Mouse (Mus musculus) telencephalon, adult 2 months (tissue): Measurements from ENCODE around the gene Stx6.
A peak's percentile ranks its signal among the peaks of the same experiment; 100 is the strongest.

Experiments
- DNase-seq: peaks from one replicate; pipeline ENCODE4 v3.0.0-alpha.2; 2011; ENCODE audit warnings: low read depth, low spot score

The Stx6 gene

GRCm38 (mm10) chr1:155205822-155206660, 47.5 kb downstream of the Stx6 start:
- DNase-seq = no peak

- DNase-seq = no peak
Measured at GRCm38 (mm10) chr1:155207859-155208258, 49.3 kb downstream of the Stx6 start.

GRCm38 (mm10) chr1:155210011-155210763, 51.7 kb downstream of the Stx6 start:
- DNase-seq = no peak

- no peak for DNase-seq
Measured at GRCm38 (mm10) chr1:155211017-155211416, 52.5 kb downstream of the Stx6 start.

- DNase-seq = no peak
Measured at GRCm38 (mm10) chr1:155212081-155212480, 53.6 kb downstream of the Stx6 start.

GRCm38 (mm10) chr1:155212493-155212892, 54.0 kb downstream of the Stx6 start:
- no peak for DNase-seq

GRCm38 (mm10) chr1:155212936-155213774, 54.6 kb downstream of the Stx6 start:
- DNase-seq = no peak

GRCm38 (mm10) chr1:155213912-155214311, 55.4 kb downstream of the Stx6 start:
- no peak for DNase-seq

- peak; percentile 94 for DNase-seq
Measured at GRCm38 (mm10) chr1:155215066-155215764, 56.7 kb downstream of the Stx6 start.

- no peak for DNase-seq
Measured at GRCm38 (mm10) chr1:155216313-155216712, 57.8 kb downstream of the Stx6 start.

- no peak for DNase-seq
Measured at GRCm38 (mm10) chr1:155216844-155217243, 58.3 kb downstream of the Stx6 start.

GRCm38 (mm10) chr1:155217865-155218541, 59.5 kb downstream of the Stx6 start:
- DNase-seq = no peak

- no peak for DNase-seq
Measured at GRCm38 (mm10) chr1:155218924-155219323, 60.4 kb downstream of the Stx6 start.

GRCm38 (mm10) chr1:155222101-155222669, 63.7 kb downstream of the Stx6 start:
- no peak for DNase-seq

- DNase-seq = no peak
Measured at GRCm38 (mm10) chr1:155223036-155223435, 64.5 kb downstream of the Stx6 start.

- no peak for DNase-seq
Measured at GRCm38 (mm10) chr1:155223849-155224554, 65.5 kb downstream of the Stx6 start.

GRCm38 (mm10) chr1:155229464-155230411, 71.2 kb downstream of the Stx6 start:
- peak; percentile 86 for DNase-seq

GRCm38 (mm10) chr1:155232385-155232784, 73.9 kb downstream of the Stx6 start:
- no peak for DNase-seq

- no peak for DNase-seq
Measured at GRCm38 (mm10) chr1:155232786-155233185, 74.3 kb downstream of the Stx6 start.
